Mouse (Mus musculus) brain, embryonic 18.5 days (tissue): Measurements from ENCODE around the gene Lcn10.
"Not testable (repeated sequence)": the region's sequence is repeated elsewhere in the genome, so short reads cannot be mapped to it uniquely, and the experiment has no call there.

Experiments used
- DNase-seq: peaks from one replicate; pipeline ENCODE4 v3.0.0-alpha.2; 2012; ENCODE audit warnings: low read depth, low spot score

Lcn10 gene

DNA sequence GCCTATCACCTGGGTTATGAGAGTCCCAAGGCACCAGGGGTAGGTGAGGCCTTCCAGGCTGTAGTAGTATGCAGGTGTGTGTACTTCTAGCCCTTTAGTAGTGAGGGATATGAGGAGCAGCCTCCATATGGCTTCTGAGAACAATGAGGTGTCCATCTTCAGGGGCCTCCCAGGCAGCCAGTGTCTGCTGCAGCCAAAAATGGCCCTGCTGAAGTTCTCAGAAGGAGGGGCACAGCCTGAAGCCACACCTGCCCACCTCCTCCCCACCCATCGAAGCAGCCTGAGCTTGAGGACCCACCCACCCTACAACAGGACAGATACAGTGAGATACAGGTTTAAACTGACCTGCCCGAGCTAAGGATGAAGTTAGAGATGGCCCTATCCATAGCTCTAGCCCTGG, at the start of gene Lcn10:
Gene Lcn10, plus strand, starts transcription at position 301 of the 400 bp plus-strand sequence.
- DNase-seq = no peak

DNA sequence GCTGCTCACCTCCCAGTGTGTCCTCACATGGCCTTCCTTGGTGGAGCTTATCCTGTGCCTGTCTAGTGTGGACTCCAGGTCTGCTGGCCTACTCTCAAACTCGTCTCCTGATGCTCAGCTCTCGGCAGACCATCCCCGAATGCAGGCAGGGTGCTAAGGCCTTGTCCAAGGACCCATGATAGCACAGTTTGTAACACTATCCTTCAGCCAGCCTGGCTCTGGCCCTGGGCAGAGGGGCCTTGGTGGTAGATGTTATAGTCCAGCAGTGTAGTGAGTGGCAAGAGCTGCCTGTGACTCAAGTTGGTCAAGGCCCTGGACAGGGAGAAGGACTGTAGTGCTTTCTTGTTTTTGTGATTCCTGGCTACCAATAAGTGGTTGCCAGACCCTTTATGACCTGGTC, 48.9 kb upstream of the Lcn10 start:
- DNase-seq = no peak

DNA sequence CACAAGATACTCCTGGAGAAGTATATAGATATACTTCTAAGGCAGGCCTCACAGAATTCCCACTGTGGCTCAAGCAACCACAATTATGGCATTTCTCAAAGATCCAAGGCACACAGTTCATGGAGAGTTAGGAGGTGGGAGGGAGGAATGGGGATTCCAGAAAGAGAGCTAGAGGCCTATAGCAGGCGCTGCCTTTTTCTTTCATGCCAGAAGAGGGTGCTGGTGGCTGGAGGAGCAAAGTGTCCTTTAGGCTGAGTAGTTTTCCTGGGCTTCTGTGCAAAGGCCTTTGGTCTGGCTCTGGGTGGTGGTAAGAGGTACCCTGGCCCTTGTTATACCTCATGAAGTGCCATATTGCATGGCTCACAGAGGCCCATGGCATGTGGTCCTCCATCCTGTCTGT, 48.5 kb upstream of the Lcn10 start:
- no peak for DNase-seq

DNA sequence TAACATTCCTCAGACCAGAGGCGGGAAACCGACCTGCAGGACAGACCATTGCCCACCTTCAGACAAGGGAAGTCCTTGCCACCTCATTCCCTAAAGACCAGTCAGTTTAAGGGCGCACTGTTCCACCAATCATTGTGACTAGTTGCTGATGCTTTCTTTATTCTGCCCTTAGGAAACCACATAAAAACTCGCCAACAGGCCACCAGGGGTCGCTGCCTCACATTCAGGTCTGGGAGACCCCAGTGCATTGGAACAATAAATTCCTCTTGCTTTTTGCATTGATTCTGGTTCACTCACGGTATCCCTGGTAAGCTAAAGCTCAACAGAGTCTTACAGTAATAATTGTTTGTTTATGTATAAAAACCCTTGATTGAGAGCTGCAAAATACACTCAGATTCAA, 42.6 kb upstream of the Lcn10 start:
- no peak for DNase-seq

DNA sequence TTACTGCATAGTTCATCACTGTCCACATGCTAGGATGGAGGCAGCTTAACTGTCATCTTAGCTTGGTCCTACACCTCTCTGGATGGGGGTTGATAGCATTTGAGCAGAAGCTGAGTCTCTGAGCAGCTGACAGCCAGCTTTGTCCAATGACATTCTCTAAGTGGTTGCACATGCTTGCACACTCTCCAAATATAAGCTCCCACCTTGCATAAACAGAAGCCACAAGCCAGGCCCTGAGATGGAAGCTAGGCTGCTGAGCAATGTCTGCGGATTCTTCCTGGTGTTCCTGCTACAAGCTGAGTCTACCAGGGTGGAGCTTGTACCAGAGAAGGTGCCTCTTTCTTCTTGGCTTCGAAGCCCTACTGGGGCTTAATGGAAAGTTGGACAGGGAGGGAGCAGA, 29.6 kb upstream of the Lcn10 start, which contains the start of gene Lcn8:
Gene Lcn8, plus strand, starts transcription at position 219 of the 400 bp plus-strand sequence.
- DNase-seq = no peak

DNA sequence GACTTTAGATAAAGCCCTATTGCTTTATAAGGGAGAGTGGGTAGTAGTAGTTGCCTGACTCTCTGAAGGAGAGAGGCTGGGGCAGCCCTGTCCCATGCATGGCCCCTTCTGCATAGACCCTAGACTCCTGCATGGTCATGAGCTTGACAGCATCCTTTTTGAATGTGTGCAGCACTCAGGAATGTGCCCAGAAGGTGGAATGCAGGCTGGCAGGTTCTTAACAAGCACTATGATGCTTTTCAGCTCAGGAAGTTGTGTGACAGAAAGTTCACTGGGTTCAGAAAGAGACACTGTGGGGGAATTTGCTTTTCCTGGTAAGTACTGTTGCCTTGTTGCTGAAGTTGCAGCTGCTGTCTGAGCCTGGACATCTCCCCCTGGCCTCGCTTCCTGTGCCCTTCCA, 28.0 kb upstream of the Lcn10 start:
- no peak for DNase-seq

DNA sequence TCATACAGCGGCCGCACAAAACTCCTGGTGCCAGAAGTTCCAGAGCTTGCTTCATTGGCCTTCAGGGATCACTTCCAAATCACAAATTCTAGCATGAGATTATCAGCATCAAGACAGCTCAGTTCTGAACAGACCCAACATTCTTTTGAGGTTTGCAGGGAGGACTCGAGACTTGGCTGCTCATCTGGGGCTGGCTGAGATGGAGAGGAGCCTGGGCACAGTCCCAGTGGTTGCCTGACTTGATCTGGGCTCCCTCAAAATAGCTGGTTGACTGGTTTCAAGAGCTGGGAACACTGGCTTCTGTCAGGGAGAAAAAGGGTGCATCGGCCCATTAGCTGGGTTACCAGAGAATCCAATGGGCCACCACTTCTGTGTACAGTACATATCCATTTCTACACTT, 25.8 kb upstream of the Lcn10 start:
- no peak for DNase-seq

DNA sequence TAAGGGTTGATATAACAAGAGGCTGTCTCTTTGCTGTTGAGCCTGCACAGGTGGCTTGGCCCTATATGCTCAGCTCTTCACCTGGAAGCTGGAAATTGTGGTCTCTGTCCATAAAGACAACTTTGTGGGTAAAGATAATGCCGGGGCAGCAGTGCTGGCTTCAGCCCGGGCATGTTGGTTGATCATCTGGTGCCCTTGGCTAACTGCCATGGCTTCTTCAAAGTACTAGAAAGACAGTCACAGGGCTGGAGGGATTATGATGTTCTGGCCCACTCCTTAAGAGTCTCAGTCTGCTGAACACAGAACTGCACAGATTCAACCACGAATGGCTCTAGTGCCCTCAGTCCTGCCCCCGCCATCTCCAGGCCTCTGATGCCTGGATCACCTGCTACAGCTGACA, 25.3 kb upstream of the Lcn10 start:
- DNase-seq = no peak

DNA sequence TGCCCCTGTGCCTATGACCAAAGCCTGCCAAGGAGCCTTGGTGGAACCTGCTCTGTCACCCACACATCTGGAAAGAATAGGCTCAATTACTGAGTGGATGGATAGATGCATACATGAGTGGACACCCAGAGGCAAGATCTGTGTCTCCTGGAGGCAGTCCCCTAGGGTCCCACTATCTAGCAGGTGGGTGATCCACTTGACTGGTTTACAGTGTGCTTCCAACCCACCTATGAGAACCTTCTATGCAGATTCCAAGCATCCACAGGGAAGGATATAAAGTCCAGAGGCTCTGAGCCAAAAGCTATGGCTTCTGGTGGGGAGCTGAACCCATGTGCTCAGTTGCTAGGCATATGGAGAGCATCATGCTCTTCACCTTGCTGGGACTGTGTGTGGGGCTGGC, 24.9 kb upstream of the Lcn10 start, which contains the start of gene Lcn5:
Gene Lcn5, plus strand, starts transcription at position 301 of the 400 bp plus-strand sequence.
- no peak for DNase-seq

DNA sequence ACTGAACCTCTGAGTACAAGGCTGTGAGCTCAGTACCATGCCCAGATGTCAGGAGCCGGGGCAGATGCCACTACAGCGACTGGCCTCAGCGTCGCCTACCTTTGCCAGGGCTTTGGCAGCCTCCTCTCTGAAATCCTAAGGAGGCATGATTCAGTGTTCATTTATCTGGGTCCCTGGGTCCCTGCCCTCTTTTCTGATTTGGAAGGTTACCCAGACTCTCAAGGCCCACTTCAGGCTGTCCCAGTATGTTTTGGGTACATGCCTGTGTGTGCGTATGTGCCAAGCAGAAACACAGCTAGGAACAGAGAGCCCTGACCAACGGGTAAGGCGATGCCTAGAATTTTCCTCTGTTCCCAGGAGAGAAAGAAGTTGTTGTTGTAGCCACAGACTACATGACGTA, 22.2 kb upstream of the Lcn10 start:
- no peak for DNase-seq

DNA sequence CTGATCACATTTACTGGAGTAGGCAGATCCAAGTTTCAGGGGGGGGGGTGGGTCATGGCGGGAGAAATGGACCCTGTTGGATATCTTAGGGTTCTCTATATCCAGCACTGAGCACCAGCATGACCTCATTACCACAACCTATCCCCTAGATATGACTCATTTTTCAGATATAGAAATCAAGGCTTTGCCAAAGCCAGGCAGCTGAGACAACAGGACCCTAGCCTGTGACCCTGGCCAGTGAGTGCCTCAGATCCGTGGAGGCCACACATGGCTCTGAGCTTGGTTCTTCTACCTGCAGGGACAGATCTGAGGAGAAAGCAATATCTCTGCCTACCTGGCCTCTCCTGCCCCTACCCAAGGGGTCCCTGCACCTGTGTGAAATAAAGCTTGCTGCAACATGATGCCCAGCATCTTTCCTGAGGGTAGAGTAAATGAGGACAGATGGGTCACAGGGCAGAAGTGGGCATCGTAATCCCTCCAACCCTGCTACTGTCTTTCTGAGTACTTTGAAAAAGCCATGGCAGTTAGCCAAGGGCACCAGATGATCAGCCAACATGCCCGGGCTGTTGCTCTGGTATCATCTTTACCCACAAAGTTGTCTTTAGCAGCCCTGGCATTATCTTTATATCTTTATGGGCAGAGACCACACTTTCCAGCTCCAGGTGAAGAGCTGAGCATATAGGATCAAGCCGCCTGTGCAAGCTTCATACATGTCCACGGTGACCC, 21.1 kb upstream of the Lcn10 start:
- no peak for DNase-seq

DNA sequence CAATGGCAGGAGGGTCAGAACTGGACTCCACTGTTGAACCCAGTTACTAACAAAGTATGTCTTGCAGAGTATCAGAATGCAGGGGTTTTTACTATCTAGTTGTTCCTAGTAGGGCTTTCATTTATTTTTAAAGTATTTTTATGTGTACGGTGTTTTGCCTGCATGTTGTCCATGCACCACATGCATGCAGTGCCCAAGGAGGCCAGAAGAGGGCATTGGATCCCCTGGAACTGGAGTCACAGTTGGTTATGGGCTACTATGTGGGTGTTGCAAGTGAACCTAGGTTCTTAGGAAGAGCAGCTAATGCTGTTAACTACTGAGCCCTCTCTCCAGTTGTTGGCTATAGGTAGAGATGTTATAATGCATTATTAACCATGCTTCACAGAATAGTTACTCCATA, 19.0 kb upstream of the Lcn10 start:
- no peak for DNase-seq

DNA sequence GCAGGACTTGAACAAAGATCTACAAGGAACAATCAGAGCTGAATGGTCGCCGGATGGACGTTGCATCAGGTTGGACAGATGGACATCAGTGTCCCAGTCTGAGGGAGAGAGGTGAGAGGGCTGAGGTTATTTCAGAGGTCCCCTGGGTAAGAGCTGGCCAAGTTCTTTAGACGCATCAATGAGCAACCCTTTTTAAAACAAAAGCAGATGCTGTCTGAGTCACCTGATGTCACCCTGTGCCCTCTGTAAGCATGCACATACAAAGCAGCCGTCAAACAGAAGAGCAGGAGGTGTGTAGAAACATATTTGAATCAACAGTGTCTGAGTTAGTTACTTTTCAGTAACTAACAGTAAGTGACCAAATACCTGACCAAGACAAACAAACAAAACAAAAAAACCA, 18.4 kb upstream of the Lcn10 start:
- no peak for DNase-seq

DNA sequence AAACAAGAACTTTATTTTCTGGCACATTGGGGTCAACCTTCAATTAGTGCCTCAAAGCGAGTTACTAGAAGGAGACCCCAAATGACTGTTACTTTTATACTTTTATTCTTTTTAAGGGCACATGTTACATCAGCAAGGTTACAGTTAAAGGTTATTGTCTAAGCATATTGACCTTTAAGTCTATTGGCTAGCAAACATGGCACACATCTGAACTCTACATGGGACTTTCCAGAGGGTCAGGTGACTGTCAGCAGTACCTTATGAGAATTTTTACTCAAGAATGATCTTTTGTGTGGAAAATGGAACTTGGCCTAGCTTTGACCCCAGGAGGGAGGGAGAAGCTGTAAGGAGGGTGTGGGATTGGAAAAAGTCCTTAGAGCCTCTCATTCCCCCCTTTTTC, 16.0 kb upstream of the Lcn10 start:
- no peak for DNase-seq

DNA sequence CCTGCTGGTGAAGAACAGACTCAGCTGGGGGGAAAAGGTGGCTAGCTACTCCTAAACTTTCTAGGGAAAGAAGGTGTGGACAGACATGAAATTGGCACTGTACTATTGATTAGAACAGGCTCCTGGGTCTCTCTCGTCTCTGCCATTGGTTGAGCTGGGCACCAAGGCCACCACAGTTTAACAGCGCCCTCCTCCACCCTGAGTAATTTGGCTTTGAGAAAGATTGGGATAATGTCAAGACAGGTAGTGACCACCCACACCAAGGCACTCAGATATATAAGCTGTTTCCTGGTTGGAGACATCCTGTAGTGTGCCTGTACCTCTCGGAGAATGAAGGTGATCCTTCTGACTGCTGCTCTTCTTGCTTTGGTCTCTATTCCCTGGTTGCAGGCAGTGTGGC, 6.0 kb upstream of the Lcn10 start, which contains the start of gene Lcn6:
Gene Lcn6, plus strand, starts transcription at position 301 of the 400 bp plus-strand sequence.
- DNase-seq = no peak

DNA sequence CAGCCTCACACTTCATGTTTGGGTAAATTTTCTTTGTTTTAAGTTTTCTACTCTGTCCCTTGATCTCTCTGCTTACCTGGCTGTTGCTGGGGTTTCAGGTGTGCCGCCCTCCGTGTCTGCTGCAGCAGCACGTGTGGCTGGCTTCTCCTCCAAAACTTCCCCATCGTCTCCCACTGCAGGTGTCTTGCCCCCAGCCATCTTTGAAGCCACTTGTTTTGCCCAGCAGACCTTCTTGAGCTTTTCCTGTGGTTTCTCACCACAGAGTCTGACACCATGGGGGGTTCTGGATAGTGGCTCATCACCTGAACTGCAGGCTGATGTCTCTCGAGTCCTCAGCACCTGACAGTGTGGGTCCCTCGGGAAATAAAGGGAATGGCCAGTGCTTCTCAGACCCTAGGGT, 3.0 kb upstream of the Lcn10 start:
- DNase-seq = no peak

DNA sequence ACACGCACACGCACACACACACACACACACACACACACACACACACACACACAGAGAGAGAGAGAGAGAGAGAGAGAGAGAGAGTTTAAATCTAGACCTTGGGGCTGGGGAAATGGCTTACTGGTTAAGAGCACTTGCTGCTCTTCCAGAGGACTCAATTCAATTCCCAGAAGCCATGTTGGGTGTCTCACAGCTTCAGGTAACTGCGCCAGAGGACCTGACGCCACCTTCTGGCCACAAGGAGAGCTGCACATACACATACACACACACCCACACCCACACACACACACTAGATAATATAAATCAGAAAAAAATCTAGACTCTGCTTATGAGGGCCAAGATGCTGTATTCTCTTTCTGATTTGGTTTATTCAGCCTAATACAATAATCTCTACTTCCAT, 4.4 kb downstream of the Lcn10 start:
- no peak for DNase-seq

DNA sequence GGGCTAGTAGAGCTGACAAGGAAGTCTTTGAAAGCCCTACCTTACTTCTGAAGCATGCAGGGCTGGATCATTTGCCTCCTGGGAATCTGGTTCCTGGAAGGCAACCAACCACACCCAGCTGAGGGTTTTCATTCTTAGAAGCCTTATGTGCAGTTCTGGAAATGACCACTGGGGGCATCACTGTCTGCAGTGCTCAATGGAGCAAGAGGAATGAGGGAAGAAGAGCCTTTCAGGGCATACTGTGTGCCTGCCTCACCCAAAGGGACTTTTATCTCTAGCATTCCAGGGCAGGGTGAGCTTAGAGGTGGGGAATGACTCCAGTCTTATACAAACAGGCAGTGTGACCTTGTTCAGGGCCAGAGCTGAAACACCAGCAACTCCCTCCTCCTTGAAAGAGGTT, 12.1 kb downstream of the Lcn10 start:
- DNase-seq = no peak

DNA sequence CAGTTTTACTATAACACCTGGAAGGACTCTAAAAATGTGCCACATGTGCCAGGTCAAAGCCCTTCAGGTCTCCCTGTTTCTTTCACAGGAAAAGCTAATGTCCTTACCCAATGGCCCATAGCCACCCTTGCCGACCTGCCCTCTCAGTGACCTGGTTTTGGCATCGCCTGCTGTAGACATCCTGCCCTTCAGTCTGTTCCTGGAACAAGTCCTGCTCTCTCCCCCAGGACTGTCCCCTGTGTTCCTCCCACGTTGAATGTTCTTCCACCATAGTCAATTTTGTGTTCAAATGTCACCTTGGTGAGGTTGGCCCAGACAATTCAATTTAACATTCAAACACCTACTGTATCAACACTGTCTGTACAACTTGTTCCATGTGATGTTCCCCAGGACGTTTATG, 14.4 kb downstream of the Lcn10 start:
- DNase-seq = no peak

DNA sequence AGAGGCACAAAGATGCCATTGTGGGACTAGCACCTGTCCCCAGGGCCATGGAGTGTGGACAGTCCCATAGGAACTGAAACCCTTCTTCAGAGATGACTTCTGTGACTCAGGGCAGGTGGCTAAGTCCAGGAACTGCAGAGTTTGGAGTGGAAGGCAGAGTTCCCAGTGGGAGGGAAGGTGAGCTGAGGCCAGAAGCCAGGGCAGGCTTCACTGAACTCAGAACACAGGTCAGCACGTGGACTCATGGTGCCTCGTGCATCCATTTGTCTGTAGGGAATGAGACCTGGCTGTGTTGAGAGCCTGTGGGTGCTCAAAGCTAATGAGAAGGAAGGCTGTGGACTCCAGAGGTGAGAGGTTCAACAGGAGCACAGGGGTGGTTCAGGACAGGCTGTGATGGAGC, 16.2 kb downstream of the Lcn10 start:
- no peak for DNase-seq

DNA sequence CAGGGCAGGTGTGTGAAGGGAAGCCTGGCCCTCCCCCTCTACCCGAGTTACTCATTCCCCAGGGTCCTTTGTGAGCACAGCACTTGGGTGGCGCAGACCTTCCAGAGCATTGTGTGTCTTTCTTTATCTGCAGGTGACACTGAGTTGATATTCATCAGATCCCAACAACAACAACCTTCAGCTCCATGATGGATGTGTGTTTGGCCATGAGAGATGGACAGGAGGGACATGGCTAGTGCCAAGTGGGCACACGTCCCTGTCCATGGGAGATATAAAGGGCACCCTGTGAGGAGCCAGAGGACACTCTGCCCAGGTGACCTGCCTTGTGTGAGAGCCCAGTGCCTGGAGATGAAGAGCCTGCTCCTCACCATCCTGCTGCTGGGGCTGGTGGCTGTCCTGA, 17.2 kb downstream of the Lcn10 start, which contains the start of gene Obp2a:
Gene Obp2a, plus strand, starts transcription at position 301 of the 400 bp plus-strand sequence.
- not testable (repeated sequence) for DNase-seq

DNA sequence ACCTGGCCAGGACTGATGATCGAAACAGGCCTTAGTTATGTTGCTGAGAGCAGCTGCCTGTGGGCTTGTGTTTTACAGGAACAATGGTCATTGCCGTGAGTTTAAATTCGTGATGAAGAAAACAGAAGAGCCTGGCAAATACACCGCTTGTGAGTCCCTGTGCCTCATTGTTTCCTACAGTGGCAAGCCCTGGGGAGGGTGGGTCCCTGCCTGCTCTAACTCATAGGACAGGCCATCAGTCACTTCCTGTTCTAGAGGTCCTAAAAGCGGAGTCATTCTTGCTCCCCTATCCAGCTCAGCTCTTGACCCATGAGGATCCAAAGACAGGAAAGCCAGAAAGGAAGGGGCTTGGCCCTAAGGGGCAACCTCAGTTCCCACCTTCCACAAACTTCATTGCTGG, 18.5 kb downstream of the Lcn10 start:
- no peak for DNase-seq

DNA sequence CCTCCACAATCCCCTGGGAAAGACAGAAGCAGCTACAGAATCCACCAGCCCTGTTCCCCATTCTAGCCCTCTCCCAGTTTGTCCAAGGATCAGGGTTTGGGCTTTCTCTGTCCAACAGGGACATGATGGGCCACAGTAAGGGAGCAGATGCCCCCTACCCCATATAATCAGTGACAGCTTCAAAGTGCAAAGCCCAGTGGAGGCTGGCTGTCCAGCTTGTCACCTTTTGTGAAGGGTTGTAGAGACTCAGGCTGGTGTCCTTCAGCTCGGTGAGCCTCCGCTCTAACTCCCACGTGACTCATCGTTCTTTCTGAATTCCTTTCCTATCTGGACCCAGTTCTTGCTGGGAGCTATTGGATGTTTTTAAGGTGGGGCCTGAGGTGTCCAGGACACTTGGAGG, 21.2 kb downstream of the Lcn10 start:
- DNase-seq = no peak
